Mouse (Mus musculus): ENCODE results near the gene Neurl1a. TPM values are rescaled to one million over a fixed set of nuclear protein-coding genes. Genes with fewer than 3 reads are reported as not detected.

Neurl1a gene
- polyA plus RNA-seq, 1 experiment from 2014 or later = 3.9 TPM

GRCm38 (mm10) chr19:47198671-47199350, 20.2 kb downstream of the Neurl1a start:
- TF ChIP-seq EP300 (optimal IDR thresholded peaks at IDR 0.05) (no peak), CTCF (IDR thresholded peaks at IDR 0.05; ENCODE audit: low read depth) (no peak)
- no peaks in the 10 kb centered on the region for H3K27me3 ChIP-seq (ENCODE audit: control insufficient read depth, insufficient read depth, low read length)
- no peak overlapping the region for H3K27ac ChIP-seq (replicated peaks)
- no peak overlapping the region for H3K4me3 ChIP-seq (ENCODE audit: low read depth, low read length)
- H3K4me2 ChIP-seq (replicated peaks; ENCODE audit: low read depth) = no peak overlapping the region
- no peak overlapping the region for H3K9ac ChIP-seq (ENCODE audit: low read length)
- ATAC-seq (ENCODE audit: low FRiP score, low TSS enrichment) (no peak), DNase-seq (ENCODE audit: low spot score) (no peak)
- H3K4me1 ChIP-seq (replicated peaks; ENCODE audit: control insufficient read depth, insufficient read depth) = 0 out of 2 replicates have a peak, but pooled peaks cover 2% of the 10 kb centered on the region
- 80% methylated on average over 13 of the region's 13 CpGs for WGBS
- H3K9me3 ChIP-seq (ENCODE audit: control insufficient read depth, low read length) = no peaks in the 10 kb centered on the region
- no peaks in the 10 kb centered on the region for H3K36me3 ChIP-seq (ENCODE audit: control insufficient read depth, insufficient read depth, low read length)

GRCm38 (mm10) chr19:47201972-47202371, 23.4 kb downstream of the Neurl1a start:
- 0 out of 2 replicates have a peak, but pooled peaks cover 2% of the 10 kb centered on the region for H3K4me1 ChIP-seq (replicated peaks; ENCODE audit: control insufficient read depth, insufficient read depth)
- no peak overlapping the region for H3K4me3 ChIP-seq (ENCODE audit: low read depth, low read length)
- peak overlapping the region; percentile 84 for H3K27ac ChIP-seq (replicated peaks)
- ATAC-seq (ENCODE audit: low FRiP score, low TSS enrichment) = peak; percentile 57; the same call in 1 of the 2 replicates
- no peaks in the 10 kb centered on the region for H3K27me3 ChIP-seq (ENCODE audit: control insufficient read depth, insufficient read depth, low read length)
- TF ChIP-seq EP300 (optimal IDR thresholded peaks at IDR 0.05) (no peak), CTCF (IDR thresholded peaks at IDR 0.05; ENCODE audit: low read depth) (no peak)
- H3K9me3 ChIP-seq (ENCODE audit: control insufficient read depth, low read length) = no peaks in the 10 kb centered on the region
- H3K9ac ChIP-seq (ENCODE audit: low read length) = no peak overlapping the region
- peak; percentile 23 for DNase-seq (ENCODE audit: low spot score)
- H3K36me3 ChIP-seq (ENCODE audit: control insufficient read depth, insufficient read depth, low read length) = no peaks in the 10 kb centered on the region
- peak overlapping the region; percentile 25; the same call in 1 of the 2 replicates for H3K4me2 ChIP-seq (replicated peaks; ENCODE audit: low read depth)
- WGBS = 33% methylated on average over 12 of the region's 12 CpGs

GRCm38 (mm10) chr19:47202429-47202828, 23.8 kb downstream of the Neurl1a start:
- H3K9ac ChIP-seq (ENCODE audit: low read length) = no peak overlapping the region
- H3K27ac ChIP-seq (replicated peaks) = peak overlapping the region; percentile 84
- H3K27me3 ChIP-seq (ENCODE audit: control insufficient read depth, insufficient read depth, low read length) = no peaks in the 10 kb centered on the region
- DNase-seq (ENCODE audit: low spot score) (no peak), ATAC-seq (ENCODE audit: low FRiP score, low TSS enrichment) (peak; percentile 41; the same call in 1 of the 2 replicates)
- TF ChIP-seq CTCF (IDR thresholded peaks at IDR 0.05; ENCODE audit: low read depth) (no peak), EP300 (optimal IDR thresholded peaks at IDR 0.05) (no peak)
- no peak overlapping the region for H3K4me3 ChIP-seq (ENCODE audit: low read depth, low read length)
- 0 out of 2 replicates have a peak, but pooled peaks cover 2% of the 10 kb centered on the region for H3K4me1 ChIP-seq (replicated peaks; ENCODE audit: control insufficient read depth, insufficient read depth)
- H3K9me3 ChIP-seq (ENCODE audit: control insufficient read depth, low read length) = no peaks in the 10 kb centered on the region
- 64% methylated on average over 6 of the region's 6 CpGs for WGBS
- H3K36me3 ChIP-seq (ENCODE audit: control insufficient read depth, insufficient read depth, low read length) = no peaks in the 10 kb centered on the region
- no peak overlapping the region for H3K4me2 ChIP-seq (replicated peaks; ENCODE audit: low read depth)

GRCm38 (mm10) chr19:47203042-47203441, 24.4 kb downstream of the Neurl1a start:
- TF ChIP-seq CTCF (IDR thresholded peaks at IDR 0.05; ENCODE audit: low read depth) = no peak
- no peak for TF ChIP-seq EP300 (optimal IDR thresholded peaks at IDR 0.05)
- Histone ChIP-seq H3K36me3 (ENCODE audit: control insufficient read depth, insufficient read depth, low read length) (no peaks in the 10 kb centered on the region), H3K27me3 (ENCODE audit: control insufficient read depth, insufficient read depth, low read length) (no peaks in the 10 kb centered on the region), H3K27ac (replicated peaks) (peak overlapping the region; percentile 84; the same call in 1 of the 2 replicates), H3K4me2 (replicated peaks; ENCODE audit: low read depth) (no peak overlapping the region), H3K4me1 (replicated peaks; ENCODE audit: control insufficient read depth, insufficient read depth) (0 out of 2 replicates have a peak, but pooled peaks cover 2% of the 10 kb centered on the region), H3K9ac (ENCODE audit: low read length) (no peak overlapping the region), H3K4me3 (ENCODE audit: low read depth, low read length) (no peak overlapping the region), H3K9me3 (ENCODE audit: control insufficient read depth, low read length) (no peaks in the 10 kb centered on the region)
- no peak for DNase-seq (ENCODE audit: low spot score)
- no peak for ATAC-seq (ENCODE audit: low FRiP score, low TSS enrichment)
- 79% methylated on average over 6 of the region's 6 CpGs for WGBS

GRCm38 (mm10) chr19:47204653-47205052, 26.0 kb downstream of the Neurl1a start:
- 89% methylated on average over 6 of the region's 6 CpGs for WGBS
- no peak for ATAC-seq (ENCODE audit: low FRiP score, low TSS enrichment)
- Histone ChIP-seq H3K4me1 (replicated peaks; ENCODE audit: control insufficient read depth, insufficient read depth) (0 out of 2 replicates have a peak, but pooled peaks cover 2% of the 10 kb centered on the region), H3K27me3 (ENCODE audit: control insufficient read depth, insufficient read depth, low read length) (no peaks in the 10 kb centered on the region), H3K36me3 (ENCODE audit: control insufficient read depth, insufficient read depth, low read length) (no peaks in the 10 kb centered on the region), H3K4me3 (ENCODE audit: low read depth, low read length) (no peak overlapping the region), H3K27ac (replicated peaks) (no peak overlapping the region), H3K4me2 (replicated peaks; ENCODE audit: low read depth) (no peak overlapping the region), H3K9ac (ENCODE audit: low read length) (no peak overlapping the region), H3K9me3 (ENCODE audit: control insufficient read depth, low read length) (no peaks in the 10 kb centered on the region)
- DNase-seq (ENCODE audit: low spot score) = no peak
- no peak for TF ChIP-seq EP300 (optimal IDR thresholded peaks at IDR 0.05)
- TF ChIP-seq CTCF (IDR thresholded peaks at IDR 0.05; ENCODE audit: low read depth) = no peak

GRCm38 (mm10) chr19:47206126-47206525, 27.5 kb downstream of the Neurl1a start:
- 64% methylated on average over 1 of the region's 1 CpGs for WGBS

More at GRCm38 (mm10) chr19:47206126-47206525, 27.5 kb downstream of the Neurl1a start:
- Histone ChIP-seq H3K36me3 (ENCODE audit: control insufficient read depth, insufficient read depth, low read length) (no peaks in the 10 kb centered on the region), H3K27me3 (ENCODE audit: control insufficient read depth, insufficient read depth, low read length) (no peaks in the 10 kb centered on the region), H3K9me3 (ENCODE audit: control insufficient read depth, low read length) (no peaks in the 10 kb centered on the region), H3K4me1 (replicated peaks; ENCODE audit: control insufficient read depth, insufficient read depth) (0 out of 2 replicates have a peak, but pooled peaks cover 2% of the 10 kb centered on the region), H3K4me2 (replicated peaks; ENCODE audit: low read depth) (no peak overlapping the region), H3K9ac (ENCODE audit: low read length) (no peak overlapping the region), H3K27ac (replicated peaks) (no peak overlapping the region), H3K4me3 (ENCODE audit: low read depth, low read length) (no peak overlapping the region)
- no peak for TF ChIP-seq EP300 (optimal IDR thresholded peaks at IDR 0.05)
- TF ChIP-seq CTCF (IDR thresholded peaks at IDR 0.05; ENCODE audit: low read depth) = no peak
- ATAC-seq (ENCODE audit: low FRiP score, low TSS enrichment) = no peak
- DNase-seq (ENCODE audit: low spot score) = no peak

Data from stomach, postnatal 0 days (tissue).